Mouse (Mus musculus): ENCODE measurements around the gene Brk1. TPM values are rescaled to one million over a fixed set of nuclear protein-coding genes. Genes with fewer than 3 reads are reported as not detected.

The Brk1 gene
- total RNA-seq, 1 experiment: 113 TPM

DNA sequence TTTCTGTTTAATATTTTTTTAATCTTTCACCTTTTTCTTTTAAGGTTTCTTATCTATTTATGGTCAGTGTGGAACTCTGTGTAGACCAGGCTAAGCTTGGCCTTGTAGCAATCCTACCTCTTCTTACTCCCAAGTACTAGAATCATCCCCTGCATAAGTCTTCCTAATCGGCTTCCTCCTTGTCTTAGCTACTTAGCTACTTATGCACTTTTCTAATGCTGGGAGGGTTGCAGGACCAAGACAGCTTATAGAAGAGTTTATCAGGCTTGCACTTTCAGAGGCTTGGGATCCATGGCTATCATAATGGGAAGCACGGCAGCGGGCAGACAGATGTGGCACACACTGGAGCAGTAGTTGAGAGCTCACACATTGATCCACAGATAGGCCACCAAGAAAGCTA is 25.3 kb upstream of the Brk1 start:
- peaks cover 17% of the 10 kb centered on the region for H3K36me3 ChIP-seq (ENCODE audit: control insufficient read depth, insufficient read depth, low read length, poor library complexity, severe bottlenecking)
- H3K4me3 ChIP-seq (ENCODE audit: insufficient read depth in 1 of 2, low read depth in 1 of 2, low read length in 2 of 2, poor library complexity in 1 of 2, severe bottlenecking in 1 of 2): no peak overlapping the region
- no peaks in the 10 kb centered on the region; a peak in 1 of 4 replicates for H3K4me1 ChIP-seq (ENCODE audit: control insufficient read depth in 2 of 2, insufficient read depth in 2 of 2, low read length in 2 of 2, poor library complexity in 1 of 2)
- no peak for DNase-seq (ENCODE audit: low read depth, low spot score)
- H3K9me3 ChIP-seq (ENCODE audit: control insufficient read depth, insufficient read depth, low read depth, low read length): no peaks in the 10 kb centered on the region
- no peak overlapping the region for H3K9ac ChIP-seq (ENCODE audit: insufficient read depth, low read depth, low read length, poor library complexity, severe bottlenecking)
- in situ Hi-C loops (cut with MboI; ENCODE audit: low sequenced_read_pairs in 2 of 2, unreplicated experiment in 2 of 2): no loop called here
- TF ChIP-seq ZC3H11A (IDR thresholded peaks at IDR 0.05; ENCODE audit: borderline replicate concordance, low read depth, low read length) (no peak), HCFC1 (IDR thresholded peaks at IDR 0.05; ENCODE audit: borderline replicate concordance, insufficient read depth, low read length) (no peak)
- no peak overlapping the region for H3K27ac ChIP-seq (ENCODE audit: insufficient read depth, low read depth, low read length, poor library complexity, severe bottlenecking)

- Histone ChIP-seq H3K27ac (ENCODE audit: insufficient read depth, low read depth, low read length, poor library complexity, severe bottlenecking) (no peak overlapping the region), H3K36me3 (ENCODE audit: control insufficient read depth, insufficient read depth, low read length, poor library complexity, severe bottlenecking) (peaks cover 21% of the 10 kb centered on the region), H3K9ac (ENCODE audit: insufficient read depth, low read depth, low read length, poor library complexity, severe bottlenecking) (no peak overlapping the region), H3K9me3 (ENCODE audit: control insufficient read depth, insufficient read depth, low read depth, low read length) (no peaks in the 10 kb centered on the region), H3K4me1 (ENCODE audit: control insufficient read depth in 2 of 2, insufficient read depth in 2 of 2, low read length in 2 of 2, poor library complexity in 1 of 2) (no peaks in the 10 kb centered on the region; a peak in 1 of 4 replicates), H3K4me3 (ENCODE audit: insufficient read depth in 1 of 2, low read depth in 1 of 2, low read length in 2 of 2, poor library complexity in 1 of 2, severe bottlenecking in 1 of 2) (no peak overlapping the region)
- TF ChIP-seq HCFC1 (IDR thresholded peaks at IDR 0.05; ENCODE audit: borderline replicate concordance, insufficient read depth, low read length) (no peak), ZNF384 (IDR thresholded peaks at IDR 0.05; ENCODE audit: low read depth, low read length) (no peak), ZC3H11A (IDR thresholded peaks at IDR 0.05; ENCODE audit: borderline replicate concordance, low read depth, low read length) (no peak), CHD2 (IDR thresholded peaks at IDR 0.05; ENCODE audit: low read depth, low read length) (no peak), MAFK (IDR thresholded peaks at IDR 0.05; ENCODE audit: insufficient read depth, low read depth, low read length) (no peak)
- DNase-seq (ENCODE audit: low read depth, low spot score): no peak
- in situ Hi-C loops (cut with MboI; ENCODE audit: low sequenced_read_pairs in 2 of 2, unreplicated experiment in 2 of 2): no loop called here
Observed at GRCm38 (mm10) chr6:113583023-113583422, 21.5 kb upstream of the Brk1 start.

DNA sequence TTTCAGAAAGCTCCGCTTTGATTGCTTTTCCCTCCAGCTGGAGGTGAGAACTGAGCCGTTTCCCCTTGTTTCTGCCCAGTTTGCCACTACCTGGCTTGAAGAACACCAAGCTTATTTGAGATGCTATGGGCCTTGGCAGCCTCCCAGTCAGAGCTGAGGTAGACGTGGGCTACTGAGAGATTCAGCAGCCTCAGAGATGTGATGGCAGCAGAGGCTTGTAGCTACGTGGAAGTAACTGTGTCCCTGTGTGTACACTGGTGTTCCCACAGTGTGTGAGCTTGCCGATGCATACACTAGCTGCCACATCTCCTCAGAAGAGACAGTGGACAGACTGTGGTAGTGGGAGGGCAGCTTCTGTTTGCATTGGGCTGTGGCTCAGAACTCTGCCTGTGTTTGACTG is 19.5 kb upstream of the Brk1 start:
- Histone ChIP-seq H3K27ac (ENCODE audit: insufficient read depth, low read depth, low read length, poor library complexity, severe bottlenecking) (no peak overlapping the region), H3K4me3 (ENCODE audit: insufficient read depth in 1 of 2, low read depth in 1 of 2, low read length in 2 of 2, poor library complexity in 1 of 2, severe bottlenecking in 1 of 2) (no peak overlapping the region), H3K9ac (ENCODE audit: insufficient read depth, low read depth, low read length, poor library complexity, severe bottlenecking) (no peak overlapping the region), H3K36me3 (ENCODE audit: control insufficient read depth, insufficient read depth, low read length, poor library complexity, severe bottlenecking) (peaks cover 18% of the 10 kb centered on the region), H3K9me3 (ENCODE audit: control insufficient read depth, insufficient read depth, low read depth, low read length) (no peaks in the 10 kb centered on the region), H3K4me1 (ENCODE audit: control insufficient read depth in 2 of 2, insufficient read depth in 2 of 2, low read length in 2 of 2, poor library complexity in 1 of 2) (no peaks in the 10 kb centered on the region; a peak in 1 of 4 replicates)
- TF ChIP-seq CHD2 (IDR thresholded peaks at IDR 0.05; ENCODE audit: low read depth, low read length): no peak
- no peak for TF ChIP-seq ZC3H11A (IDR thresholded peaks at IDR 0.05; ENCODE audit: borderline replicate concordance, low read depth, low read length)
- no peak for TF ChIP-seq HCFC1 (IDR thresholded peaks at IDR 0.05; ENCODE audit: borderline replicate concordance, insufficient read depth, low read length)
- no peak for TF ChIP-seq ZNF384 (IDR thresholded peaks at IDR 0.05; ENCODE audit: low read depth, low read length)
- no peak for TF ChIP-seq MAFK (IDR thresholded peaks at IDR 0.05; ENCODE audit: insufficient read depth, low read depth, low read length)
- no peak for DNase-seq (ENCODE audit: low read depth, low spot score)
- in situ Hi-C loops (cut with MboI; ENCODE audit: low sequenced_read_pairs in 2 of 2, unreplicated experiment in 2 of 2): no loop called here

DNA sequence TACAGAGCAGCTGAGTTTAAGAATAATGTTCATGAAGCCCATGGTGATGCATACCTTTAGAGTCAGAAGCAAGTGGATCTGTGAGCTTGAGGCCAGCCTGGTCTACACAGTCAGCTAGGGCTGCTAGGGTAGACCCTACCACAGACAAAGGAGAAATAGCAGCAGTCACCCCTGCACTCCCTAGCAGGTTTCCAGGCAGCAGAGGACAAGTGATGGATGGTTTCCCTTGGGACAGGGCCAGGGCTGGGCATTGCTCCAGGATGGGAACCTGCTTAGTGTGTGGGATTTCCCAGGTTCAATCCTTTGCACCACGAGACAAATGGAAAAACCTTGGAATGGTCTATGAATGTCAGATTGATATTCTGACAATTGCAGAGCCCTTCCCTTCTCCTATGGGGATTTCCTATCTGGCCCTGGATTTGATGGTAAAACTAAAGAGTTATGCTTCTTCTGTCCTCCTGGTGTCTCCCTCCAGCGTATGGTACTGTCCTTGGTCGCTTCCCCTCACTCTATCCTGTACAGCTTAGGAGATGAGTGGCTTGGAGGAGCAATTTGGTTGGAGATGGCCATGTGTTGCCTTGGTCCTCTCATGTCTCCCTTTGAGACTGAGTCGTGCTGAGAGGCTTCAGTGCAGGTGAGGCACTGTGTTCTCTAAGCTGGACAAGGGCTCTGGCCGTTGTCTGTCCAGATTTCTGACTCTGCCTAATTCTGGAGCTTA is 17.9 kb upstream of the Brk1 start:
- Histone ChIP-seq H3K4me1 (ENCODE audit: control insufficient read depth in 2 of 2, insufficient read depth in 2 of 2, low read length in 2 of 2, poor library complexity in 1 of 2) (no peaks in the 10 kb centered on the region; a peak in 1 of 4 replicates), H3K27ac (ENCODE audit: insufficient read depth, low read depth, low read length, poor library complexity, severe bottlenecking) (no peak overlapping the region), H3K4me3 (ENCODE audit: insufficient read depth in 1 of 2, low read depth in 1 of 2, low read length in 2 of 2, poor library complexity in 1 of 2, severe bottlenecking in 1 of 2) (no peak overlapping the region), H3K9me3 (ENCODE audit: control insufficient read depth, insufficient read depth, low read depth, low read length) (no peaks in the 10 kb centered on the region), H3K36me3 (ENCODE audit: control insufficient read depth, insufficient read depth, low read length, poor library complexity, severe bottlenecking) (peaks cover 22% of the 10 kb centered on the region), H3K9ac (ENCODE audit: insufficient read depth, low read depth, low read length, poor library complexity, severe bottlenecking) (no peak overlapping the region)
- DNase-seq (ENCODE audit: low read depth, low spot score): no peak
- in situ Hi-C loops (cut with MboI; ENCODE audit: low sequenced_read_pairs in 2 of 2, unreplicated experiment in 2 of 2): no loop called here
- TF ChIP-seq ZC3H11A (IDR thresholded peaks at IDR 0.05; ENCODE audit: borderline replicate concordance, low read depth, low read length) (no peak), MAFK (IDR thresholded peaks at IDR 0.05; ENCODE audit: insufficient read depth, low read depth, low read length) (no peak), CHD2 (IDR thresholded peaks at IDR 0.05; ENCODE audit: low read depth, low read length) (no peak), HCFC1 (IDR thresholded peaks at IDR 0.05; ENCODE audit: borderline replicate concordance, insufficient read depth, low read length) (no peak), ZNF384 (IDR thresholded peaks at IDR 0.05; ENCODE audit: low read depth, low read length) (no peak)

Measured in ES-E14 (cell line).